Mouse (Mus musculus) ES-E14 (cell line): ENCODE measurements around the gene Gm48552. TPM values are rescaled to one million over a fixed set of nuclear protein-coding genes. Genes with fewer than 3 reads are reported as not detected.

Source experiments
- DNase-seq: peaks from one replicate; pipeline ENCODE4 v3.0.0-alpha.2; 2013; ENCODE audit warnings: low read depth, low spot score
- H3K27ac ChIP-seq: 2 replicates; pipeline ENCODE4 v1.5.1; 2012; ENCODE audit warnings: low read depth, mild to moderate bottlenecking, low read length, moderate library complexity, mixed read lengths; ENCODE audit not compliant: poor library complexity, insufficient read depth, severe bottlenecking
- H3K36me3 ChIP-seq: 2 replicates; pipeline ENCODE4 v1.6.1; 2012; ENCODE audit warnings: mild to moderate bottlenecking, low read length, moderate library complexity, mixed read lengths; ENCODE audit not compliant: control insufficient read depth, poor library complexity, insufficient read depth, severe bottlenecking
- H3K4me1 ChIP-seq, 2 experiments: fragments of 150-350 bp in 1 of 2; sonication (generic) in 1 of 2; 2 replicates each; pipeline ENCODE4 v1.6.1; 2012; ENCODE audit warnings: low read length in 2 of 2, mild to moderate bottlenecking in 1 of 2, mixed read lengths in 1 of 2; ENCODE audit not compliant: control insufficient read depth in 2 of 2, insufficient read depth in 2 of 2, poor library complexity in 1 of 2
- H3K4me3 ChIP-seq, 2 experiments: fragments of 150-350 bp in 1 of 2; sonication (generic) in 1 of 2; 2 replicates each; pipeline ENCODE4 v1.5.1; 2012; ENCODE audit warnings: low read length in 2 of 2, low read depth in 1 of 2, mild to moderate bottlenecking in 1 of 2, mixed read lengths in 1 of 2; ENCODE audit not compliant: insufficient read depth in 1 of 2, poor library complexity in 1 of 2, severe bottlenecking in 1 of 2
- H3K9ac ChIP-seq: 2 replicates; pipeline ENCODE4 v1.6.1; 2012; ENCODE audit warnings: low read depth, mild to moderate bottlenecking, low read length, mixed read lengths; ENCODE audit not compliant: poor library complexity, insufficient read depth, severe bottlenecking
- H3K9me3 ChIP-seq: fragments of 150-350 bp; sonication (generic); 2 replicates; pipeline ENCODE4 v1.6.1; 2012; ENCODE audit warnings: low read depth, mild to moderate bottlenecking, low read length; ENCODE audit not compliant: control insufficient read depth, insufficient read depth
- CHD2 ChIP-seq: IDR thresholded peaks from 2 replicates; pipeline ENCODE4 v1.6.1; 2014; ENCODE audit warnings: mild to moderate bottlenecking, low read depth, low read length, inconsistent platforms
- HCFC1 ChIP-seq: IDR thresholded peaks from 2 replicates; pipeline ENCODE4 v1.6.1; 2012; ENCODE audit warnings: low read length, inconsistent platforms, borderline replicate concordance; ENCODE audit not compliant: insufficient read depth
- MAFK ChIP-seq: IDR thresholded peaks from 2 replicates; pipeline ENCODE4 v1.6.1; 2014; ENCODE audit warnings: mild to moderate bottlenecking, low read depth, low read length, inconsistent platforms; ENCODE audit not compliant: insufficient read depth
- ZC3H11A ChIP-seq: IDR thresholded peaks from 2 replicates; pipeline ENCODE4 v1.6.1; 2012; ENCODE audit warnings: low read depth, mild to moderate bottlenecking, inconsistent platforms, low read length, borderline replicate concordance
- ZNF384 ChIP-seq: IDR thresholded peaks from 2 replicates; pipeline ENCODE4 v1.6.1; 2012; ENCODE audit warnings: low read depth, low read length, inconsistent platforms
- in situ Hi-C, 2 experiments: fragments of 600-800 bp; cut with MboI; formaldehyde crosslinking; loops; one replicate each; pipeline ENCODE4 v1.15.1; 2025; ENCODE audit warnings: low sequenced_read_pairs in 2 of 2, inconsistent platforms in 1 of 2; ENCODE audit not compliant: unreplicated experiment in 2 of 2
- total RNA-seq: library from RNA; depleted of rRNA; stranded (reverse); fragments of 300-350 nt; gene quantifications from 2 replicates; pipeline ENCODE4 v1.2.3, GENCODE M21; 2012

Gm48552 gene
- total RNA-seq, 1 experiment = 2.5 TPM

- peaks cover 6 to 53% of the 10 kb centered on the region in 2 experiments for H3K4me1 ChIP-seq
- in situ Hi-C loops = no loop called here
These were observed 30.5 kb downstream of the Gm48552 start for GRCm38 (mm10) chr10:81419111-81419928.

GRCm38 (mm10) chr10:81420191-81420767, 31.5 kb downstream of the Gm48552 start:
- no peaks in the 10 kb centered on the region for H3K9me3 ChIP-seq
- no peak overlapping the region for H3K27ac ChIP-seq
- peak overlapping the region; percentile 9 to 53; a peak in 1 of 4 replicates for H3K4me3 ChIP-seq
- in situ Hi-C loops = no loop called here
- DNase-seq = no peak
- no peak for TF ChIP-seq ZNF384
- no peak for TF ChIP-seq MAFK
- no peak for TF ChIP-seq ZC3H11A
- no peak for TF ChIP-seq CHD2
- no peak for TF ChIP-seq HCFC1
- H3K4me1 ChIP-seq = peaks cover 4 to 57% of the 10 kb centered on the region in 2 experiments
- peak overlapping the region; percentile 34 for H3K9ac ChIP-seq
- no peaks in the 10 kb centered on the region for H3K36me3 ChIP-seq

More at GRCm38 (mm10) chr10:81419111-81419928, 30.5 kb downstream of the Gm48552 start:
- H3K9me3 ChIP-seq = no peaks in the 10 kb centered on the region
- TF ChIP-seq CHD2 (no peak), ZNF384 (no peak), ZC3H11A (no peak), MAFK (no peak), HCFC1 (no peak)
- peak overlapping the region in 1 of 2 experiments; percentile 9; a peak in 2 of 4 replicates for H3K4me3 ChIP-seq
- no peak for DNase-seq
- H3K9ac ChIP-seq = no peak overlapping the region
- H3K36me3 ChIP-seq = no peaks in the 10 kb centered on the region
- H3K27ac ChIP-seq = 0 out of 2 replicates have a peak overlapping the region, but pooled peaks have one; percentile 27

DNA sequence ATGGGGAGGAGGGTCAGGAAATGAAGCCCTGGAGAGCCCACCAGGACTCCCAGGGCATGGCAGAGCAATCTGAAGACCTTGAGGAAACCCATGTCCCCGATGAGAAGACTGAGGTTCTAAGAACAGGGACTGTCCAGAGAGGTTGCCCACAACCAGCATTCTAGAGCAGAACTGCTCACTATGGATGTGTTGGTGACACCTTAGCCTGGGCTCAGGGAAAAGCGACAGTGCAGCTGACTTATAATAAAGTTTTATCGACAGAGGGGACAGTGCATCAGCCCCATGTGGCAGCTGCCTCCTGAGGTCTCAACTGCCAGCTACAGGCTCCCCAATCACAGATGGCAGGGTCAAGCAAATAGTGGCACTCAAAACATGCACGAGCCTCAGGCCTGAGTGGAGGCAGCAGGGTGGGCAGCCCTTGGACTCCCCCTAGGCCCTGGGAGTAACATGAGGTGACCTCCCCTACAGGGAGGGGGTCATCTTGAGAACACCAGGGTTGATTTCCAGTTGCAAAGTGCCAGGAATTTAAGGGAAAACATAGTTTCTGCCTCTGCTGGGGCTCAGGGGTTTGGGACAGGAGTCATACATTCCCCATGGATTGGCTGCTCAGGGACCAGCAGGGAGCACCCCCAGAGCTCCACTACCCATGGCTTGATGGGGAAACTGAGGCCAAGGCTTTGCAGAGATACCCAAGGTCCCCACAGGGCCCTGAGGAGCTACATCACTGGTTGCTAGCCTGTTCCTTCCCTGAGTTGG, 32.4 kb downstream of the Gm48552 start:
- Histone ChIP-seq H3K27ac (no peak overlapping the region), H3K9me3 (no peaks in the 10 kb centered on the region), H3K4me1 (peaks cover 5 to 53% of the 10 kb centered on the region in 2 experiments), H3K4me3 (no peak overlapping the region), H3K9ac (no peak overlapping the region), H3K36me3 (no peaks in the 10 kb centered on the region)
- in situ Hi-C loops = no loop called here
- DNase-seq = no peak
- TF ChIP-seq CHD2 (no peak), HCFC1 (no peak), ZNF384 (no peak), MAFK (no peak), ZC3H11A (no peak)

GRCm38 (mm10) chr10:81421797-81422100, 32.9 kb downstream of the Gm48552 start:
- Histone ChIP-seq H3K4me1 (peaks cover 5 to 55% of the 10 kb centered on the region in 2 experiments), H3K9ac (no peak overlapping the region), H3K4me3 (no peak overlapping the region), H3K9me3 (no peaks in the 10 kb centered on the region), H3K27ac (no peak overlapping the region), H3K36me3 (no peaks in the 10 kb centered on the region)
- in situ Hi-C loops = no loop called here
- DNase-seq = no peak
- TF ChIP-seq HCFC1 (no peak), ZNF384 (no peak), MAFK (no peak), CHD2 (no peak), ZC3H11A (no peak)
